Mouse (Mus musculus) stomach, embryonic 14.5 days (tissue): ENCODE results near the gene Kdm6b. TPM values are rescaled to one million over a fixed set of nuclear protein-coding genes. Genes with fewer than 3 reads are reported as not detected.

Experiments used
- ATAC-seq: fragments of 200-750 bp; cut with Nextera tagmentation; 2 replicates; pipeline ENCODE4 v1.8.0; 2017; ENCODE audit warnings: low read depth, moderate TSS enrichment; ENCODE audit not compliant: insufficient number of reproducible peaks, insufficient read depth, low FRiP score
- H3K27ac ChIP-seq: fragments of 300-500 bp; sonication (generic); 2 replicates; pipeline ENCODE4 v1.5.1; 2014; ENCODE audit warnings: mild to moderate bottlenecking, low read length, moderate library complexity, mixed read lengths
- H3K27me3 ChIP-seq: fragments of 300-500 bp; sonication (generic); 2 replicates; pipeline ENCODE4 v1.6.1; 2014; ENCODE audit warnings: low read length, control low read depth, mixed read lengths; ENCODE audit not compliant: control insufficient read depth, insufficient read depth
- H3K36me3 ChIP-seq: fragments of 300-500 bp; sonication (generic); 2 replicates; pipeline ENCODE4 v1.6.1; 2014; ENCODE audit warnings: mild to moderate bottlenecking, control low read depth, low read length, moderate library complexity, mixed read lengths; ENCODE audit not compliant: control insufficient read depth, insufficient read depth
- H3K4me1 ChIP-seq: fragments of 300-500 bp; sonication (generic); 2 replicates; pipeline ENCODE4 v1.6.1; 2014; ENCODE audit warnings: low read length, control low read depth, mixed read lengths; ENCODE audit not compliant: control insufficient read depth, insufficient read depth
- H3K4me2 ChIP-seq: fragments of 300-500 bp; sonication (generic); replicated peaks from 2 replicates; pipeline ENCODE4 v1.6.1; 2014; ENCODE audit warnings: low read depth, low read length, control low read depth
- H3K4me3 ChIP-seq: fragments of 300-500 bp; sonication (generic); 2 replicates; pipeline ENCODE4 v1.5.1; 2014; ENCODE audit warnings: low read depth, low read length, control low read depth
- H3K9ac ChIP-seq: fragments of 300-500 bp; sonication (generic); replicated peaks from 2 replicates; pipeline ENCODE4 v1.6.1; 2014; ENCODE audit warnings: low read depth, mild to moderate bottlenecking, control low read depth, low read length, moderate library complexity, mixed read lengths
- H3K9me3 ChIP-seq: fragments of 300-500 bp; sonication (generic); 2 replicates; pipeline ENCODE4 v1.6.1; 2016; ENCODE audit warnings: low read depth, low read length, control low read depth; ENCODE audit not compliant: control insufficient read depth
- WGBS: fragments of 180-500 bp; shearing (Covaris S2); extraction: QIAGEN DNeasy Blood & Tissue Kit; methylation state at CpG from one replicate; pipeline ENCODE4 v1.1.7; 2014; 5-methylcytosine and 5-hydroxymethylcytosine counted together
- polyA plus RNA-seq: library from polyadenylated mRNA; unstranded; fragments of >200 nt; fragmentation: Nextera tagmentation; extraction: Ambion mirVana; gene quantifications from 2 replicates; pipeline ENCODE4 v1.2.1, GENCODE M21; 2014

The Kdm6b gene
- polyA plus RNA-seq, 1 experiment from 2014 or later = 34.3 TPM

DNA sequence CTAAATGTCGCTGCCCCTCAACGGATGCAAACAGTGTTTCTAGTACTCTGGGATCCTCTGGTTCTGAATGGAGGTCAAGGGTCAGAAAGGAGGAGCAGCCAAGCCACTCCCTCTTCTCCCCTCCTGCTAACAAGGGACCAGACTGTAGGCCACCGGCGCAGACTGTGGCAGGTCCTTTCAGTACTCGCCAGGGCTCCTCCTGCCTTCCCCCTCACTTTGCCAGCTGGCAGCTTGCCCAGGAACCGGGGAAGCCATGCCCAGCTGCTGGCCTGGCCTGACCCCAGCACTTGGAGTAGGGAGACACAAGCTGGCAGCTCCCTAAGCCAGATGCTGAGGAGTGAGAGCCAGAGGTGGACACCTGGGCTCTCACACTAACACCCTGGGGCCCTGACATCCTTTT, 48.6 kb downstream of the Kdm6b start:
- WGBS = 0% methylated on average over 6 of the region's 6 CpGs
- Histone ChIP-seq H3K4me2 (peak overlapping the region; percentile 61), H3K36me3 (peaks cover 39% of the 10 kb centered on the region), H3K9ac (peak overlapping the region; percentile 52; the same call in 1 of the 2 replicates), H3K27me3 (no peaks in the 10 kb centered on the region), H3K4me1 (peaks cover 29% of the 10 kb centered on the region), H3K4me3 (peak overlapping the region; percentile 29), H3K9me3 (no peaks in the 10 kb centered on the region), H3K27ac (peak overlapping the region; percentile 97)
- peak; percentile 24; the same call in 1 of the 2 replicates for ATAC-seq

DNA sequence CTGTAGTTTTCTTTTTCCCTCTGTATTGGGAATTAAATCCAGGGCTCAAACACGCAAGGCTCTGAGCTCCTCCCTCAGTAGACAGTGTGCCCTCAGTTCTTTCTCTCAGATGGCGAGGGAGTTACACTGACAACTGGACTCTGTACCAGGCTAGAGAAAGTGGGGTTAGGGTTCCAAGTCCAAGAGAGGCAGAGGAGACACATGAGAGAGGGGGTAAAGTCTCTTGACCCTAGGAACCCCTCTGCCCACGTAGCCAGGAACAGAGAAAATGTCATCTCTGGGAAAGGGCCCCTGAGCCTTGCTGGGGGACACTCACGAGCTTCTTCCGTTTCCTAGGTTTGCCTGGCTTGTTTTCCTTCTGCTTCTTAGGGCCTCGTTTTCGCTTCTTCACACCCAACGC, 49.1 kb downstream of the Kdm6b start:
- H3K36me3 ChIP-seq = peaks cover 44% of the 10 kb centered on the region
- ATAC-seq = no peak
- H3K4me1 ChIP-seq = peaks cover 29% of the 10 kb centered on the region
- H3K4me2 ChIP-seq = peak overlapping the region; percentile 61
- WGBS = 38% methylated on average over 8 of the region's 8 CpGs
- peak overlapping the region; percentile 97 for H3K27ac ChIP-seq
- H3K4me3 ChIP-seq = no peak overlapping the region
- no peaks in the 10 kb centered on the region for H3K27me3 ChIP-seq
- no peaks in the 10 kb centered on the region for H3K9me3 ChIP-seq
- no peak overlapping the region for H3K9ac ChIP-seq

GRCm38 (mm10) chr11:69362479-69362878, 51.0 kb downstream of the Kdm6b start:
- H3K27ac ChIP-seq = no peak overlapping the region
- H3K9ac ChIP-seq = no peak overlapping the region
- no peaks in the 10 kb centered on the region for H3K27me3 ChIP-seq
- no peak for ATAC-seq
- WGBS = 69% methylated on average over 2 of the region's 2 CpGs
- H3K4me2 ChIP-seq = no peak overlapping the region
- peaks cover 24% of the 10 kb centered on the region for H3K4me1 ChIP-seq
- H3K4me3 ChIP-seq = no peak overlapping the region
- peaks cover 63% of the 10 kb centered on the region for H3K36me3 ChIP-seq
- no peaks in the 10 kb centered on the region for H3K9me3 ChIP-seq

DNA sequence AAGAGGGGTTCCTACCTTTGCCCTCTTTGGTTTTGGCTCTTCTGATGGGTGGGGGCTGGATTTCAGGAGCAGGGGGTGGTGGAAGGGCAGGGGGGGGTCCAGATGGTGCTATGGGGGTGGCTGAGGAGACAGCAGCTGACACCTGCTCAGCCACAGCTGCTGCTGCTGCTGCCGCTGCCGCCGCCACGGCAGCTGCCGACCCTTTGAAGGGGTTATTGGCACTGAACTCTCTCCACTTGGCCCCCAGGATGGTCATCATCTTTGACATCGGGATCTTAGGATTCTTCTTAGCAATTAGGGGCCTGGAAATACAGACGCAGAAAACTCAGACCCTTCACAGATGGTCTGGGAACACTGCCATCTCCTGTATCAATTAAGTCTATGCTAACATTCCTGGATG, 51.5 kb downstream of the Kdm6b start:
- WGBS = 63% methylated on average over 7 of the region's 7 CpGs
- H3K4me2 ChIP-seq = no peak overlapping the region
- no peak overlapping the region for H3K9ac ChIP-seq
- H3K4me1 ChIP-seq = peaks cover 23% of the 10 kb centered on the region
- no peak overlapping the region for H3K4me3 ChIP-seq
- H3K27me3 ChIP-seq = no peaks in the 10 kb centered on the region
- H3K9me3 ChIP-seq = no peaks in the 10 kb centered on the region
- no peak for ATAC-seq
- H3K36me3 ChIP-seq = peaks cover 68% of the 10 kb centered on the region
- no peak overlapping the region for H3K27ac ChIP-seq

DNA sequence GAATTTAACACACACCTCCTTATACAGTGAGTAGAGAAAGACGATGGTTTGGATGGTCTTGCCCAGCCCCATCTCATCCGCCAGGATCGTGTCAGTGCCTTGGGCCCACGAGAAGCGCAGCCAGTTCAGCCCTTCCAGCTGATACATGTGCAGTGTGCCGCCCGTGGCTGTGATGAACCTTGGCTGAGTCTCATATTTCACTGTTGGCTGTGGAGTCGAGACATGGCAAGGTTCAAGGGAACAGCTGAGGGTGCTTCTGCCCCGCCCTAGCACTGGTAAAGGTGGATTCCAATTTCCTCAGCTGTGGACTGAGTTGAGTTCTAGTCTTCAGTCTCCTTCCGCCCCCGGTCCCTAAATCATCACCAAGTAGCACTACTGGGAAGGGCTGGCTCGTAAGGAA, 55.8 kb downstream of the Kdm6b start:
- H3K9me3 ChIP-seq = no peaks in the 10 kb centered on the region
- ATAC-seq = no peak
- H3K36me3 ChIP-seq = peaks cover 98% of the 10 kb centered on the region
- no peak overlapping the region for H3K9ac ChIP-seq
- no peaks in the 10 kb centered on the region for H3K27me3 ChIP-seq
- 89% methylated on average over 12 of the region's 12 CpGs for WGBS
- no peak overlapping the region for H3K27ac ChIP-seq
- H3K4me3 ChIP-seq = no peak overlapping the region
- no peaks in the 10 kb centered on the region for H3K4me1 ChIP-seq
- H3K4me2 ChIP-seq = no peak overlapping the region

GRCm38 (mm10) chr11:69356544-69356943, 56.9 kb downstream of the Kdm6b start:
- Histone ChIP-seq H3K4me2 (no peak overlapping the region), H3K9ac (no peak overlapping the region), H3K4me3 (no peak overlapping the region), H3K27ac (no peak overlapping the region), H3K4me1 (no peaks in the 10 kb centered on the region), H3K9me3 (no peaks in the 10 kb centered on the region), H3K27me3 (no peaks in the 10 kb centered on the region), H3K36me3 (peaks cover 99% of the 10 kb centered on the region)
- WGBS = 92% methylated on average over 5 of the region's 5 CpGs
- no peak for ATAC-seq

Other genes with a start within 250 kb of the Kdm6b start
- gene Alox8, start 215.8 kb downstream of the Kdm6b start, polyA plus RNA-seq = 0.15 TPM in 1 of 2 replicates, not detected in the other
- gene Gucy2e, start 176.6 kb downstream of the Kdm6b start, polyA plus RNA-seq = 0.06 TPM in 1 of 2 replicates, not detected in the other
- 13.9 and 16.4 TPM in 2 replicates for gene Cntrob, start 89.9 kb downstream of the Kdm6b start, polyA plus RNA-seq
- gene Trappc1, start 89.7 kb downstream of the Kdm6b start, polyA plus RNA-seq = 141 and 147 TPM in 2 replicates
- gene Kcnab3, start 87.4 kb downstream of the Kdm6b start, polyA plus RNA-seq = 1.7 TPM in 2 replicates
- gene Rnf227, start 73.2 kb downstream of the Kdm6b start, polyA plus RNA-seq = 15.3 and 16.3 TPM in 2 replicates
- gene Chd3, start 44.3 kb downstream of the Kdm6b start, polyA plus RNA-seq = 85.3 and 87.4 TPM in 2 replicates
- gene Naa38, start 18.2 kb downstream of the Kdm6b start, polyA plus RNA-seq = 158 and 177 TPM in 2 replicates
- 15.0 and 23.5 TPM in 2 replicates for gene Cyb5d1, start 18.0 kb downstream of the Kdm6b start, polyA plus RNA-seq
- 30.0 and 30.3 TPM in 2 replicates for gene Tmem88, start 15.4 kb downstream of the Kdm6b start, polyA plus RNA-seq
- gene Dnah2, start 135.4 kb upstream of the Kdm6b start, polyA plus RNA-seq = 1.4 and 2.3 TPM in 2 replicates
- 5.5 and 5.7 TPM in 2 replicates for gene Efnb3, start 146.5 kb upstream of the Kdm6b start, polyA plus RNA-seq
- gene Wrap53, start 166.6 kb upstream of the Kdm6b start, polyA plus RNA-seq = 22.1 and 23.1 TPM in 2 replicates
- 155 and 163 TPM in 2 replicates for gene Trp53, start 166.7 kb upstream of the Kdm6b start, polyA plus RNA-seq
- gene Atp1b2, start 192.3 kb upstream of the Kdm6b start, polyA plus RNA-seq = 8.8 and 10.0 TPM in 2 replicates
- not detected in 2 replicates for gene Shbg, start 204.2 kb upstream of the Kdm6b start, polyA plus RNA-seq
- gene Sat2, start 208.3 kb upstream of the Kdm6b start, polyA plus RNA-seq = 17.5 and 18.7 TPM in 2 replicates
- gene Fxr2, start 219.3 kb upstream of the Kdm6b start, polyA plus RNA-seq = 20.9 and 26.0 TPM in 2 replicates
- 4.1 and 4.7 TPM in 2 replicates for gene Sox15, start 241.6 kb upstream of the Kdm6b start, polyA plus RNA-seq
- gene Mpdu1, start 249.0 kb upstream of the Kdm6b start, polyA plus RNA-seq = 49.9 and 50.2 TPM in 2 replicates